Mouse (Mus musculus): ENCODE results near the gene Htt.

- TF ChIP-seq CTCF (IDR thresholded peaks at IDR 0.05; ENCODE audit: low read depth, low read length) (no peak), POLR2A (IDR thresholded peaks at IDR 0.05; ENCODE audit: extremely low read depth, insufficient read depth, low read length) (no peak)
These were observed 533 bp downstream of the Htt start for GRCm38 (mm10) chr5:34761934-34762611.

All from liver, adult 2 months (tissue).